Mouse (Mus musculus): ENCODE data around the gene Ncam1. TPM values are rescaled to one million over a fixed set of nuclear protein-coding genes. Genes with fewer than 3 reads are reported as not detected.

Gene Ncam1
- total RNA-seq, 2 experiments from 2014 or later, result 3.8 to 4.2 TPM

DNA sequence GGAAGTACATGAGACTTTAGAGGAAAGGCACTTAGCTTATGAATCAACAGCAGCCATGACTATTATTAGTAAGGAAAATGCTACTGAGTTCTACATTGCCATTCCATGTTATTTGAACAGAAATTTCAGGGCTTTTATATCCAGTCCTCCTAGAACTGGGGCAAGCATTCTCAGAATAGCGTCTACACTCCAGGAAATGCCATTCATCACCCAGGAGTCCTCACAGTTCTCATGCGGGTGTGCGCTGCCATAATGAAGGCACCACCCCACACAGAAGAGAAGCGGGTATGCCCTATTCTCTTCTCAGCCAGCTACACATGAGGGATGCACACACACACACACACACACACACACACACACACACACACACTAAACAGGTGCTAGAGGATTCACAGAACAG is 43.5 kb downstream of the Ncam1 start:
- no peak for DNase-seq

DNA sequence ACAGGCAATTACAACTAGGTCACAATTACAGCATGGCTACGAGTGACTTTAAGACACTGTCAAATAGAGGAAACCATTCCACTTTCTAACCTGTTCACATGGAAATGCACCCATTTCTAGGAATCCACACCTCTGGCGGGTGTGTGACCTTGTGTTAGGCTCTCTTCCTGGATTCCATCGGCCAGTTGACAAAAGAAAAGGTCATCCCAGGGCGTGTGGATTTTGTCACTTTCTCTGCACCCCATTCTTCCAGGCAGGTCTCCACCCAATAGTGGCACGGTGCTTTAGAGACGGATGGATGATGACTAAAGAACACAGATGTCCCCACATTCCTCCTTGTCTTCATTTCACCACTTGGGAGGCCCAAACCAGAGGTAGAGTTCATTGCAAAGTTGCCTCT is 47.3 kb downstream of the Ncam1 start:
- no peak for DNase-seq

DNA sequence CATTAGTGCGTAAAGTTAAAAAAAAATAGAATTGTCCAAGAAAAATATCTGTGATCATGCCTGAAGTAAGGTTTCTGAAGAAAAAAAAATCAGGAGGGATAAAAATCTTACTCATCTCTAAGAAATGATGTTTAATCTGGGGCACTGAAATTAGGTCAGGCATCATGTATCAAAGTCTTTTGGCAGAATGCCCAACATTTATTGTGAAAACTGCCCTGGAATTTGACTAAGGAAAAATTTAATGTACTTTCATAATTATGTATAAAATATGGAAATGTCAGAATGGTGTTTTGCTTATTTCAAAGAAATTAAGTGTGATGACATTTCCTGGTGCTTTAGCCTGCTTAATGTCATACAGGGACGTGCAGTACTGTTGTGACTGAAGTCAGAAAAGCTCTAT is 52.5 kb downstream of the Ncam1 start:
- no peak for DNase-seq

DNA sequence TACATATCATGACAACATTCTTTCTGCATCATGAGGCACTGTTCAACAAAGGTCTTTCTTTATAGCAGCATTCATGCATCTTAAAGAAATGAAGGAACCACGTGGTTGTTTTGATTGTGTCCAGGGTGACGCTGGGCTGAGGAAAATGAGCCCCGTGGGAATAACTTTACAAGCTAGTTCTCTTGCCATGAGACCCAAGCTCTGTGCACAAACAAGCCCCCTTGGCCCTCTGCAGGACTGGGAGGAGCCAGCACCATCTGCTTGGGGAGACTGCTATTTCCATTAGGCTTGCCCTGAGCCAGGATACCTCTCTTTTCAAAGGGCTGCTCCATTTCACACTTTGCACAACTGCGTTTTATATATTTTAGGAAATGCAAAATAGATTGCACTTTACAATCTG is 53.0 kb downstream of the Ncam1 start:
- DNase-seq, result no peak

DNA sequence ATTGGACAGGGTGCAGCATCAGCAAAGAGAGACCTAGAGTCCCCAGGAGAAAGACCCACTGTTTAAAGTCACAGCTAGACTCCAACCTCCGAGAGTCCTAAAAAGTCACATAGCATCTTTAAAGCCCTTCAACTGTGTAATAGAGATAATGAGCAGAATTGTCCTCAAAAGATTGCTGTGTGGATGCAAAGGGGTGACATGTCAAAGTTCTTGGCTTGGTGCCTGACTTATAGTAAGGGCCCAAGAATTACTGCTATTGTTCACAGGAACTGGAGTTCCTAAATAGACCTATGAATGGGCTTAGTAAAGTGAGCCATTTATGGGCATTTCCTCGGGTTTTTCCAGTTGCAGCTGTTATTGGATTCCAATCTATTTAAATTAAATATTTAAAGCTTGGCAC is 54.4 kb downstream of the Ncam1 start:
- DNase-seq, result no peak

DNA sequence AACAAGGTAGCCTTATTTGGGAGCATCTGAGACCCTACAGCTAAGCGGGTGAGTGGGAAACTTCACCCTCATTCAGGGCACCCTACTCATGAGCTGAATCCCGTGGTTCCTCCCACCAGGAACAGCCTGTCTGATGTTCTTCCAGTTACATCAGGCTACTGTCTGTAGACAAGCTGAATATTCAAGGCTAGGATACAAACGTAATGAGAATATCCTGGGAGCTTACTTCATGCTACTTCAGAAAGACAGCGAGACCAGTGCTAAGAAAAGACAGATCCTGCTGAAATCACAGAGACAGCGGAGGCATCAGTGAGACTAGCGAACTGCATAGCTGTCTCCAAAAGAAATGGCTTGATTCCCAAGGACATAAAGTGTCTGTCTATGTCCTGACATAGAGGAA is 58.8 kb downstream of the Ncam1 start:
- DNase-seq, result no peak

DNA sequence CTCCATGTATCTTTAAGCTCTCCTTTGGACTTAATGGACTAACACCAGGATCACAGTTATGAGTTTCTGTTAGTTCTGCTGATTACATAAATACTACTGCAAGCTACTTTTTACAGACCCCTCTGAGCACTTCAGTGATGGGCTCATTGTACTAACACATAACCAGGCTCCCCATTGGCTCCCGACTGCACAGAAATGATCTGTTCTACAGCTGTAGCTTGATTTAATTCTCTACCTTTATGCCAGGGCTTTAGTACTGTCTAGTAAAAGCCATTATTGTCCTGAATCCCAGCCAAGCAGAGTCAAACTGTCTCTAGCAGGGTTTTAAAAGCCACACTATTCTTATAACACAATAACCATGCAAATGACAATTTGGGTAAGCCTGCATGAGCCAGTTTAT is 60.2 kb downstream of the Ncam1 start:
- no peak for DNase-seq

DNA sequence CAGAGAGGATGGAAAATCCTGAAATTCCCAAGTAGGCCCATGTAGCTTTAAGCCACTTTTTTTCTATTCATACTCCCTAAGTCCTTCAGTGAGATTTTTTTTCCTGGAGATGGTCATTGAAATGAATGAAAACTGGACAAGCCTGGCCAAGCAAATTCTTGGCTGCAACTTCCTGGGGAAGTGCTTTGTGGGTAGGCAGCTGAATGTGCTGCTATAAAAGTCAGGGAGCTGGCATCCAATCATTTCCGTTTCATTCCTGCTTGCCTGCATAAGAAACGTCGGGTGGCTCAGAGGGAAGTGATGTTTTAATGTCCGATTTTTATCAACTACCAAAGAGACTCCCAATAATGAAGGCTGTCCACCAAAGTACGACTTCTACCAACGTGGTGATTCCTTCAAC is 61.6 kb downstream of the Ncam1 start:
- no peak for DNase-seq

DNA sequence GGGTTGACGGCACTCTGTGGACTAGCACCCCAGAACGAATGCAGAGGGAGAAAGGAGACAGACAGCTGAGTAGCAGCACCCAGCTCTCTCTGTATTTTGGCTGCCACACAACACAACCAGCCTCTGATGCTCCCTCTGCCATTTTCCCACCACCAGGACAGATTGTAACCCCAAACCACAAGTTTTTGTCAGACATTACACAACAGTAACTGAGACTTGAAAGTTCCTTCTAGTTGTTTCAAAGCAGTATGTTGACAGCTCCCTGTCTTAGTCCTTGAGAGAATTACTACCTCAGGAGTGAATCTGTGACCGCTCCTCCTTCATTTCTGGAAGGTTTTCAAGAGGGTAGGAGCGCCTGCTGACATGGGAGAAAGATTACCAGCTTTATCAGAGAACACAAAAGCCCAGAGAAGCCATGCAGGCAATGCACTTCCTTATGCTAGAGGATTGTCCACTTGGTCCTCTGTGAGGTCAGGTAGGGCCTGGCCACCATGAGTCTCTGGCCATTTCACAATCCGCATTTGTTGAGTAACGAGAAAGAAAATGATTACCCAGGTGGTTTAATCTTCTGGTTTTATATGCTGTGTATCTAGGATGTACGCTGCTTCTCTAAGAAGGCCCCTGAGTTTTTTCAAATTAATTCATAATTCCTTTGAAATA is 64.2 kb downstream of the Ncam1 start:
- DNase-seq, result no peak

DNA sequence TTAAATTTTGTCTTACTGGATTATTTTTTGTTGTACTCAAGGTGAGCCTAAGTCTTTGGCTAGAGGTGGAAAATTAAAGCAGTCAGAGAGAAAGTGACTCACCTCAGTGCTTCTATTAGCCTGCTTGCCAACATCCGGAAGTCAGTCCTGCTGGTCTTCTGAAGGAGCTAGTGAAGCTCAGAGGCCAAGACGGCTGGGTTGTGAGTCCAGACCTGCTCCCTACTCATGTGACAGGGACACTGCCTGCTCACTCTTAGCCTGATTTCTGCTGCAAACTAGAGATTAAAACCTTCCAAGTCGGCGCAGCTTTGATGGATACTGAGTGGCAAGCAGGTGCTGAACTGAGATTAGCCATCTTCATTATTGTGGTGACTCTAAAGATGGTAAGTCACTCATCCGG is 65.0 kb downstream of the Ncam1 start:
- DNase-seq, result no peak

DNA sequence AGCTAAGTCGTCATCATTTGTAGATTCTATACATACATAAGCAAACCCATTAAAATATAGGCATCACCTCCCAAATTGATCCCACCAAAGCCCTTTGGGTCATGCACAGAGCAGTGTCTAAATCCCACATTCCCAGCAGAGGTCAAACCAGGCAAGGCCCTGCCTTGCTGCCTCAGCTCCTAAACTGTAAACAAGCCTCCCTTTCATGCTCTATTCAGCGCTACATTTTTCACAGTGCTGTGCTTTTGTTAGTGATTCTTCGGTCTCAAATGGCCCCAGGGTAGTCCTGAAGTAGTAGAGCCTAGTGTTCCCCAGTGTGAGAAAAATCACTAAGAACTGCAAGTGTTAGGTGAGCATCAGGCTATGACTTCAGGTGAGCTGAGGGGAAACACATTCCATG is 69.2 kb downstream of the Ncam1 start:
- DNase-seq, result no peak

DNA sequence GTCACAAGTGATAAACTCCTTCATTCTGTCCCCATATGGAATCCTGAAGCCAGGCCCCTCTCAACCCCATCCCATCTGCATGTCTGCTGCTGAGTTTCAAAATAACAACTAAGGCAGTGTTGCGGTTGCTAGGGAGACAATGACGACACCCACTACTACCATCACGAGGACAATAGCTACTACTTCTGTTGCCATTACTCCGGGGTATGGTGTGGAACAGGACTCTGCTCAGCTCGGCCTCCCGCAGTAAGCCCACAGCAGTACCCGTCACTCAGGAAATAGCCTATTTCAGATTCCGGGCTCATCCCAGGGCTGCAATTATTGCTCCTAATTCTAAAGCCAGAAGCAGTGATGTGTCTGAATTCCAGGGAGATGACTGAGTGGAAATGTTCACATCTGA is 70.5 kb downstream of the Ncam1 start:
- no peak for DNase-seq

DNA sequence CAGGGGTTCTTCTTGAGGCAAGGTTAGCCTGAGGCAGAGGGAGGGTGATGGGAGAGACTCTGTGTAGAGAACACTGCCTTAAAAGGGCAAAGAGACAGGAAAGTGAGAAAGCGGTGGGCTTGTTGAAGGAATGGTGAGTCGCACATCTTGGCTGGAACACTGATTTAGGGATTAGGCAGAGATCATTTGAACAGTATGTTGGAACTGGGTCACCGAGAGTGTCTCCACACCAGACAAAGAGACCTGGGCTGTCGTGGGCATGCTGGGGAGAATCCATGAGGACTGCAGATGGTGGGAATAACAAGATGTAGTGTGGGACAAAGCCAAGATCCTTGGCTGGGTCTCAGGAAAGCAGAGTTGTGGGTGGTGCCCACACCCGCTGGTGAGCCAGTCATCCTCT is 76.0 kb downstream of the Ncam1 start:
- no peak for DNase-seq

DNA sequence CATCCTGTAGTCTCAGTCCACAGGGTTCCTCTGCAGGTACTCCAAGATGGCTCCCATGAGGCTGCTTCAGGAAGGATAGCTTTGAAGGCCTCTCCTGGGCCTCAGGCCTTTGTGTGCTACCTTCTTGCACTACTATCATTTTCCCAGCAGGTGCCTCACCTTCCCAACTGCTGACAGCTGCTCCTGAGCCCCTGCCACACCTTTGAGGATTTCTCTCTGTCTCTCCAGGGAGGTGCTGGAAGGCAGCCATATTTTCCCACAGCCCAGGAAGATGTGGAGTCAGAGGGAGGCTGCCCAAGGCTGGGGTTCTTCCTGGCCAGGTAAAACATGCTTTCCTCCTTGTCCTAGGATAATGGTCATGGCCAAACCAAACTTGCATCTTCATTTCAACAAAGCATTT is 83.6 kb downstream of the Ncam1 start:
- no peak for DNase-seq

DNA sequence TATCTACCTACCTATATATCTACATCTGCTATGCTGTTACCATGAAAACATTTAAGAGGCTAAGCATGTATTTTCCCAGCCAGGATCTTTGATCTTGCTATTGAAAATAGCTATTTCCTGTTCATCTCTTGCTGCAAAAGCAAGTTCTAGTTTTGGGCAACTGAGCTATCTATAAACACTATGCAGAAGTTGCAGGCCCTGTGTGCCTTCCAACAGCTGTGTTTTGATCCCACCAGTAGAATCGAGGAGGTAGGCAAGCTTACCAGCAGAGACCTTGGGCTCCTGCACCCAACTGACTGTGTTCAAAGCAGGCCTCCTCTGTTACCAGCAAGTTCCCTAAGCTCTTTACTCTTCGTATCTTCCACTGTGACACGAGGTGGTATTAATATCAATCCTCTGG is 84.6 kb downstream of the Ncam1 start:
- no peak for DNase-seq

DNA sequence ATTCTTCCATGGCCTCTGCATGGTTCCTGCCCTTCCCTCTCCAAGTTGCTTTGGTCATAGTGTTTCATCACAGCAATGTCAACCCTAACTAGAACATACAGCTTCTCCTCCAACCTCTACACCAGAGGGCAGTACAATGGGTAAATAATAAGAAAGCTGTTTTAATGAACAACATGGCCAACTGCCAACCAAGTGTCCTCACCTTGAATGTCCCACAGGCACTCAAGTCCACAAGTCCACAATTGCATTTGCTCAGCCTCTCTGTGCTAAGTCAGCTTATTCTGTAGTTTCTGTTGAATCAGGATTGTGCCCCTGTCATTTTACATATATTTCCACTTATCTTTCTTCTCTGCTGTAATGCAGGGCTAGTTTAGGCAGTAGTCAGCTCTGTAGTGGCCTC is 91.1 kb downstream of the Ncam1 start:
- DNase-seq, result no peak

DNA sequence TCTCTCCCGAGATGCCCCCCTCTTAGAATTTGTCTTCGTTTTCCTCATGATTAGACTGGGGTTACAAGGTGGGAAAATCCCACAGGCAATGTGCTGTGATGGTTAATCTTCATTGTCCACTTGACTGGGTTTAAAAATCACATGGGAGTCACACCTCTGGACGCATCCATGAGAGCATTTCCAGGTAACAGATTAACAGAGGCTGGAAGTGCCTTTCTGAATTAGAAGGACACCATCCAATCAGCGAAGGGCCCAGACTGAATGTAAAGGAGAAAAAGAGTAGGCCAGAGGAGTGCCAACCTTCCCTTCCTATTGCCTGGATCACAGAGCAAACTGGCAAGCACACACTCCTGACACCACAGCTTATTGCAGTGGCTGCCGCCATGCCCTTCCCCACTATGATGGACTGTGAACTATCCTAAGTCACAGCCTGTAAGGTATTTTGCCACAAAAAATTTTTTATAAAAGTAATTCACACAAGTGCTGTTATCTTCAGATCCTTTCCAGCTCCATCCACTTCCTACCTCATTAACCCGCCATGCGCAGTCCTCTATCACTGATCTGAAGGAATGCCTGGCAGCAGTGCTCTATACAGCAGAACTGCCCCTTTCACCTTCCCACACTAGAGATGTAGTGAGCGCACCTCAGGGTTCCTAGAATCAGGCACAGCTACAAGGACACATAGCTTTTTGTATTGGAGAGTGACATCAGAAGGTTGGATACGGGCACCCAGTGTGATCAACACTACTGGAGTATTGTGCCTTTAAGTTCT is 94.3 kb downstream of the Ncam1 start:
- no peak for DNase-seq

DNA sequence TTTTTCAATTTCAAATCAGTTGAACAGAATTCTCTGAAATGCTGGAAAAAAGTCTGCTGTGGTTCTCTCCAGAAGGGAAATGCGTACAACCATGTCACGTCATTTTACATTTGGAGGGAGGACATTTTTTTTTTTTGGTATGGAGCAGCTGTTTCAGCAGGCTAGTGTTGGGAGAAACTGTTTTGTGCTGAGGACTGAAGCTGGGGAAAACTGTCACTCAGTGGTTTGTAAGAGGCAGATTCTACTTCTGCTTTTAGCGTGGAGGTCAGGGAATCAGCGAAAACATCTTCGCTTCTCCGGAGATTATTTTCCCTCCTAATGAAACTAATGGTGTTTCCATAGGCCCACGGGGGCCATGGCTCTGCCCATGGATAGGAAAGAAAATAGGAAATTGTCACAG is 103.4 kb downstream of the Ncam1 start:
- DNase-seq, result no peak

DNA sequence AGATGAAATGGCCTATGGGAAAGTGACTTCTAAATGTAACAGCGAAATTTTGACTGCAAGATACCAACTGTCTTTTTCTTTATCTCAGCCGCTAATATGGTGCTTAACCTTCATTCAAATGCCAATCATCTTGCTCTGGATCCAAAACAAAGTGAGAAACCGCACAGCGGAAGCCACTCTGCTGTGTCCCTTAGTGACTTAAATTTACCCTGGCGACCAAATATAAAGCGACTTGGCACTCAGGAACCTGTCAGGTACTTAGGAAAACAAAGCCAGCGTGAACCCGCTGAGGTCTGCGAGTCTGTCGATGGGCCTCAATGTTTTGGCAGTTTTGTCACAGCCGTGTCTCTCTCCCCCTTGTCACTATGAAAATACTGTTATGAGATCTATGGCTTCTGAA is 105.9 kb downstream of the Ncam1 start:
- DNase-seq, result no peak

DNA sequence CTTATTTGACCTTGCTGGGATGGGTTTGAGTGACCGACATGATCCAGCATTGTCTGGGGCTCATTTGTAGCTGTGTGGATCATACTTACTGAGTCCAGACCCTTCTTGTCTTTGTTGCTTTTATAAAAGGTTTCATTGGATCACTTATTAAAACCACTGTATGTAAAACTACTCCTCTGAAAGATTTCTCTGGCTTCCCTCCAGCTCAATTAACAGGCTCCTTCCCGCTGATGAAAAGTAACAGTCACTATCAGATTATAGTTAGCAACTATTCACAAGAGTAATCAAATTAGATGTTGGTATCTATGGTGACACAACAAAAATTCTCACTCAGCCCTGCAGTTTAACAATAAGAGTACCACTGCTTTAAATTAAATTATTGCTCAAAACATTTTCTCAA is 107.4 kb downstream of the Ncam1 start:
- DNase-seq, result no peak

DNA sequence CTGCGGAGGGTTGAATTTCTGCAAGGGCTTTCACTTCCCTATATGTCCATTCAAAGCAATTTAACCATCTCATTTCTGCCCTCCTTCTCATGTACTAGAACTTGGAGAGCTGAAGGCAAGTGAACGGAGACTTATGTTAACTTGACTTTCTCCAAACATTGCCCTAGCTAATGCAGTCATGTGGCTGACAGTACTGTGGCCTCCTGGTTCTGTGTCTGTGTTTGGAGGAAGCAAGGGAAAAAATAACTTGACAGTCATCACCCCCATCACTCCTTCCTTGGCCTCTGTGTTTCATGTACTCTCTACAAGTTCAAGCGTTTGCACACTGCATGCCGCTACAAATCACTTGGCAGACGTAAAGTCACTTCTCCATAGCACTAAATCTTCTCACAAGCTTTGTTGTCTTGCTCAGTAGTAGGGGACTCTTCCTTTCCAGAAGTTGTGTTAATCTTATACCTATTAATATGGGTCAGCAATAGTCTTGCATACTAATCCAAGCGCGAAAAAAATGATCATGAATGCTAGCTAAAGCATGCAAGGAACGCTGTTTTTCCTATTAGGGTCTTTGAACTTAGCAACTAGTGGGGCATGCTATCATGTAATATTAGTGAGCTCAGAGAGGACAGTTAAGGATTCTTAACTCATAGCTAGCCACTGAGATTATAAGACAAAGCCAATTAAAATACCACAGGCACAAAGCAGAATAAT is 115.0 kb downstream of the Ncam1 start:
- DNase-seq, result no peak

DNA sequence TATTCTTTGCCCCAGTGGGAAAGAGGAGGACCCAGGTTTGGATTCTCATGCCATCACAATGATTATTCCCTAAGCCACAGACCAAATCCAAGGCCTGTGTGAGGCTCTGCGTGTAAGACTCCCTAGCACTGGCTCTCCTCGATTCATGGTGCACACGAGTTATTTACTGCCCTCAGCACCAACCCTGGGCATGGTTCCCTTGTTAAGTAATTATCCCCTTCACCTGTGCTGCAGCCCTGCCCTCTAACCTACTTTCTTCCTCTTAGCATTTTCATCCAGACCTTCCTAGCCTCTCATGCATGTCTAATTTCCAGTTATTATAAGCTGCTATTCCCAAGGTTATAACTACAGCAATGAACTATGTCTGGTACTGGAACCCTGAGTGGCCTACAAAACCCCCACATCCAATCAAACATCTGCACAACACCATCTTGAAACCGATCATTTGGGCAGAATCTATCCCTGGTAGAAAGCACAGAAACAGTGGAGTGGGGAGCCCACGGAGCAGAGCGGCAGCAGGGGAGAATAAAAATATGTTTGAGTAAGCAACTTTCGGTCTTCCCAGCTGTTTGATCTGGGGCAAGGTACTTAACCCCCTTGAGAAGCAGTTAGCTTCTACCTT is 116.8 kb downstream of the Ncam1 start:
- DNase-seq, result no peak

DNA sequence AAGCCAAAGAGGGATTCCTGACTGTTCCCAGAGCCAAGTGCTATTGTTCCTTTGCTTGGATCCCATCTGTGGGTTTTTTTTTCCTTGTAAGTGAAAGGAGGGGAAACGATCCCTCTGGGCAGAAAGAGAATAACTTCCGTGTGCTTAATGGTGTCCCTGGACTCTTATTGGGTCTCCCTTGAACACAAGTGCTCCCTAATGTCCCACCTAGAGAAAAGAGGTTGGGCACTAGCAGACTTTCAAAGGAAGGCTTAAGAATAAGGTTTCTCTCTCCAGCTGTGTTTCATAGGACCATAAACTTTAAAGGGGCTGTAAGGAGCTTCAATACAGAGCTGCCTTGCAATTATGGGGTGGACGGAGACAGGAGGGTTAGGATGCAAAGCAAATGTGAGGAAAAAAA is 119.5 kb downstream of the Ncam1 start:
- no peak for DNase-seq

Data from heart, adult 18-20 months (tissue).